Mouse (Mus musculus) cerebellum, postnatal 10 days (tissue): ENCODE measurements around the gene Zfp109.
"Not testable (repeated sequence)": the region's sequence is repeated elsewhere in the genome, so short reads cannot be mapped to it uniquely, and the experiment has no call there.

ENCODE experiments used
- DNase-seq, 2 experiments: peaks; one replicate each; pipeline ENCODE4 v3.0.0; 2021; ENCODE audit warnings: mixed read lengths in 2 of 2

The Zfp109 gene

DNA sequence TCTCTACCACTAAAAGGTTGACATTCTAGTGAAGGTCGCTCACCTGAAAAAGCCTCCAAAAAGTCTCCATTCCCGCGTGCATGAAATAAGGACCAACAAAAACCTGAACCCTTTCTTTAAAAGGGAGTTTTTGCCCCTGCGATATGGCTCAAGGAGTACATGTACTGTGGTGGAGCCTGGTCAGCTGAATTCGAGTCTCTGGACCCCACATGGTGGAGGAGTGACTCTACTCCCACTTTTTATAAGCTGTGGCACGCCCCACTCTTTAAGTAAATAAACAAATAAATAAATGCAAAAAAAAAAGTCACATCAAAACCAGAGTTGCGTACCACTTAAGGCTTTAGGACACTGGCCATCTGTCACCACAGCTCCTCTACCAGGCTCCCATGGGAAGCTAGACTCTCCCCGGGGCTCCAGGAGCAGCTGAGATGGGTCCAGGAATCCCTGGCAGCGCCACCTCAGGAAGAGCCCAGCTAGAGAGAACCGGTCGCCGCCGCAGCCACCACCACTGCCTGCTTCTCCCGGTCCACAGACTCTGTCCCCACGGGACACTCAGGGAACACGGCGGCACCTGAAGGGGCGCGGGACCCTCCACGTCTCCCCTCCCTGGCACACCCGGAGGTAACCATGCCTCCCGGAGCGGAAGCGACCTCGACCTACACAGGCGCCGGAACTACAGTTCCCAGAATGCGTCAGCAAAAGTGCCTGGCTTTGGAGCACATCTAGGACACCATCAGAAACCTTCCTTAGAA, at the start of gene Zfp109:
Gene Zfp109, minus strand, starts transcription at position 521 of the 752 bp plus-strand sequence.
- peak; percentile 68 to 76 for DNase-seq

DNA sequence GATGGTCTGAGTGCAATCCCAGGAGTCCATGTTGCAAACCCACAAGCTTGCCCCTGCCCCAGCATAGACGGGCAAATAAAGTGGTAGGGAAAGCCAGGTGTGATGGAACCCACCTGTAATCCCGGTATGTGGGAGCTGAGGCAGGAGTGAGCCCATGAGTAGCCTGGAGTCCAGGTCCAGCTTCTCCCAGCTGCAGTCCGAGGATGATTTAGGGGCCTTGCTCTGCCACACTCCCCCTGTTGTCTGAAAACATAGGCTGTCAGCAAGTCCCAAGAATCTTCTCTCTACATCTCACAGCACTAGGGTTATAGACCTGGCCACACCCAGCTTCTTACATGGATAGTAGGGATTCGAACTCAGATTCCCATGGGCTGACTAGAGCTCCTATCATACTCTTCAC, 49.6 kb upstream of the Zfp109 start:
- DNase-seq: no peak

DNA sequence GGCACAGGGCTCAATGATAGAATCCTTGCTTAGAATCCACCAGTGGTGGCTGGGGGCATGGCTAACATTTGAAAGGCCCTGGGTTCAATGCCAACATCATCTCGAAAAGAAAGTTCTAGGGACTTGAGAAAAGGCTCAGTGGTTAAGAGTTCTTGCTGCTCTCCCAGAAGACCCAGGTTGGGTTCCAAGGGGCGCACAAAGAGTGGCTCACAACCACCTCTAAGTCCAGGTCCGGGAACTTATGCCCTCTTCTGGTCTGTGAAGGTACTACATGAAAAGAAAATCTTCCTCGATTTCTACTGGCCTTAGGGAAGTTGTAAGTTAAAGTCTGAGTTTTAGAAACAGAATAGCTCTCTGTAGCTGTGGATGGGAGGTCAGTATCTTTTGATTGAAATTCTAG, 48.7 kb upstream of the Zfp109 start:
- no peak for DNase-seq

GRCm38 (mm10) chr7:24280858-24281145, 43.4 kb upstream of the Zfp109 start:
- no peak for DNase-seq

DNA sequence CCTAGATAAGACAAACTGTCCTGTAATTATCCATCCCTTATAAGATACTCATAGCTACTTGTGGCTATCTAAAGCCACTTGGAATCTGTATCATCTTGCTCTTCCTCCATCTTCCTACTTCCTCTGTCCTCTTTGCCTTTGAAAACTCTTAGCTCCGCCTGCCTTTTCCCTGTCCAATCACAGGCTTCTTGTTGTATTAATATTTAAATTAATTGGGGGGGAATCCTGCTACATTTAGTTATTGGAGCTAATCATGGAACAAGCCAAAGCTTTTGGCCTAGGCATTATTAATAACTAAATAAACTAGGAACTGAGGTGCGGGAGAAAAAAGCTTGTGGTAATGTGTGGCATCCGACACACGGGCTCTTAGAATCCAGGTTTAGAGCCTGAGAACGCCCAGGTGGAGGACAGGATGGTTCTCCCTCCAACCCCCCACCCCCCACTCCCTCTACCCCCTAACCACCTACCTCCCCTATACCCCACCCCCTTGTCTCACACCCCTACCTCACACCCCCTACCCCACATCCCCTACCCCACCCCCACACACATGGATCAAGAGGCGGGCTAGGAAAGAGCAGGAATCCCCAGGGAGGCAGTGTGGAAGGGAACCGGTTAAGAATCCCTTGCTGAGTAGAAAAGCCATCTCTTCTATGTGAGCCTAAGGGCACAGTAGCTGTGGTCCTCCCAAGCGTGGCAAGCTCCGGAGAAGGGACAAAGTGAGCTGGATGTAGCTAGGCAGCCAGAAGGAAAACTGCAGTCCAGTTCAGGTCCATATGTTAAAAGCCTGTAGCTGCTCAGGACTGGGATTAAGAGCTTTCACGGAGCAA, 42.9 kb upstream of the Zfp109 start:
- DNase-seq: no peak

GRCm38 (mm10) chr7:24278771-24279170, 41.4 kb upstream of the Zfp109 start:
- DNase-seq: not testable (repeated sequence)

DNA sequence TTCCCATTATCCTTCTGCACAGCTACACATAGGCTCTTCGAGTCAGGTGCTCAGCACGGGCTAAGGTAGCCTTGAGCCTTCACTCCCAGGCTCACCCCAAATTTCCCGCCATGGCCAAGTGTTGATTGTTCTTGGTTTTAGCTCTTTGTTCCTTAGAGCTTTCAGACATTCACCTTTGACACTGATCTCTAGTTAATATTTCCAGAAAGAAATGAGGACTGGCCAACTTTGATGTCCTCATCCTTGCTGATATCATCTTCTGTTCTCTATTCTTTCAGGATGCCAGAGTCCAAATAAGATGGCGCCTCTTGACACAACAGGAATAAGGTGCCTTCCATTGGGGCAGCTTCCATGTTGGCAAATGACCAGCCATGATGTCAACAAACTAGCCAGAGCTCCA, 37.1 kb upstream of the Zfp109 start:
- DNase-seq: no peak

GRCm38 (mm10) chr7:24271191-24271590, 33.8 kb upstream of the Zfp109 start:
- DNase-seq: no peak

DNA sequence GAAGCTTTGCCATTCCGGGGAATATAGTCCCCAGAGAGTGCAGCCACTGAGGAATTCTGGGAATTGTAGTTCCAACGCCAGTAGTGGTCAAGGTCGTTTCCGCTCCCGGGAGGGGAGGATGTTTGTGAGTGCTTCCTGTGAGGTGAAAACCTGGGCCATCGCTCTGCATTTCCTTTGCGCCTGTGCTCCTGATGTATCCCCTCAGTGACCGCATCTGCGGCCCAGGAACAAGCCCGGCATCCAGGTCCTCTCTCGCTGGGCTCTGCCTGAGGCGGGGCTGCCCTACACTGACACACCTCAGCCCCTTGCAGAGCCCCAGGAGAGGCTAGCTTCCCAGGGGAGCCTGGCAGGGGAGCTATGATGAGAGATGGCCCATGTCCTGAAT, 32.9 kb upstream of the Zfp109 start, which contains the start of gene Zfp93:
Gene Zfp93, plus strand, starts transcription at position 133 of the 385 bp plus-strand sequence.
- DNase-seq: peak; percentile 89 to 90

DNA sequence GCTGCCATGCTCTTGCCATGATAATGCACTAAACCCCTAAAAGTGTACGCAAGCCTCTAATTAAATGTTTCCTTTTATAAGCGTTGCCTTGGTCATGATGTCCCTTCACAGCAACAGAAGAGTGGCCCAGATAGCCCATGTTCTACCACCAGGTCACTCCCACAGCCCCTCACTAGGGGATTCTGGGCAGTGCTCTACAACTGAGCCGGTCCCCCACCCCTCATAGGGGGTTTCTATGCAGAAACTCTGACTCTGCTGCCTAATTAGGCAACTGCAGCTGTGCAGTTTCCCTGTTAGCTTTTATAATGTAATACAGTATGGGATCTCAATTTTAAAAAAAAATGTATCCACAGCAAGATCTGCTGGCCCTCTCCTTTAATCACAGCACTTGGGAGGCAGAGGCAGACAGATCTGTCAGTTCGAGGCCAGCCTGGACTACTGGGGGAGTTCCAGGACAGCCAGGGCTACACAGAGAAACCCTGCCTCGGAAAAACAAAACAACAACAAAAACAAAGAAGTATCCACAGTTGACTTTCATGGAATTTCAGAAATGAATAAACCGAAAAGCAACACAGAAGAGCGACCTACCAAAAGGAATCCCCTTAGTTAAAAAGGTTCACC, 32.4 kb upstream of the Zfp109 start:
- DNase-seq: peak in 1 of 2 experiments; percentile 18

- DNase-seq: peak in 1 of 2 experiments; percentile 15
Measured at GRCm38 (mm10) chr7:24269256-24269655, 31.9 kb upstream of the Zfp109 start.

GRCm38 (mm10) chr7:24268176-24269155, 31.1 kb upstream of the Zfp109 start:
- no peak for DNase-seq

- no peak for DNase-seq
Measured at GRCm38 (mm10) chr7:24260000-24260312, 22.6 kb upstream of the Zfp109 start.

GRCm38 (mm10) chr7:24259306-24259999, 22.1 kb upstream of the Zfp109 start:
- no peak for DNase-seq

DNA sequence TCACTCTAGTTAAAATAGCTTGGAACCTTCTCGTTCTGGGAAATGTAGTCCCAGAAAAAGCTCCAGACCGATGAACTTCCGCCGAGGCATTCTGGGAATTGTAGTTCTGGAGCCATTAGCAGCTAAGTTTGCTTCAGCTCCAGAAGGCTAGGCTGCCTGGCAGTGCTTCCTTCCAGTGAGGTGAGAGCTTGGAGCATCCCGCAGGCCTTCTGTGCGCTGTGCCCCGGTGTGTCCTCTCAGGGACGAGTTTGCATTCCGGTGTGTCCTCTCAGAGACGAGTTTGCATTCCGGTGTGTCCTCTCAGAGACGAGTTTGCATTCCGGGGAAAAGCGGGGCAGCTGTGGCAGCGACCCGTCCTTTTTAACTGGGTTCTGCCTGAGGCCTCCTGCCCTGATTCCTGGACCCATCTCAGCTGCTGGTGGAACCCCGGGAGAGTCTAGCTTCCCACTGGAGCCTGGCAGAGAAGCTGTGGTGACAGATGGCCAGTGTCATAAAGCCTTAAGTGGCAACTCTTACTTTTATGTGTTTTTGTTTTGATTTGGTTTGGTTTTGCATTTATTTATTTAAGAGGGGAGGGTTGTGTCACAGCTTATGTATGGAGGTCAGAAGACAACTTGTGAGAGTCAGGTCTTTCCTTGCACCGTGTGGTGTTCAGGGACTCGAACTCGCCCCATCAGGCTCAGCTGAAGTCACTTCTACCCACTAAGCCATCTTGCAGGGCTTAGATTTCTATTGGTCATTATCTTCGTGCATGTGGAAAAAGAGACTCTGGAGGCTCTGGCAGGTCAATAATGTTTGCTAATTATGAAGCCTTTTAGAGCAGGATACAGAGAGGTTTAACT, 17.5 kb upstream of the Zfp109 start, which contains the start of gene Zfp108:
Gene Zfp108, plus strand, starts transcription at position 162 of the 842 bp plus-strand sequence.
- DNase-seq: peak; percentile 88 to 90

DNA sequence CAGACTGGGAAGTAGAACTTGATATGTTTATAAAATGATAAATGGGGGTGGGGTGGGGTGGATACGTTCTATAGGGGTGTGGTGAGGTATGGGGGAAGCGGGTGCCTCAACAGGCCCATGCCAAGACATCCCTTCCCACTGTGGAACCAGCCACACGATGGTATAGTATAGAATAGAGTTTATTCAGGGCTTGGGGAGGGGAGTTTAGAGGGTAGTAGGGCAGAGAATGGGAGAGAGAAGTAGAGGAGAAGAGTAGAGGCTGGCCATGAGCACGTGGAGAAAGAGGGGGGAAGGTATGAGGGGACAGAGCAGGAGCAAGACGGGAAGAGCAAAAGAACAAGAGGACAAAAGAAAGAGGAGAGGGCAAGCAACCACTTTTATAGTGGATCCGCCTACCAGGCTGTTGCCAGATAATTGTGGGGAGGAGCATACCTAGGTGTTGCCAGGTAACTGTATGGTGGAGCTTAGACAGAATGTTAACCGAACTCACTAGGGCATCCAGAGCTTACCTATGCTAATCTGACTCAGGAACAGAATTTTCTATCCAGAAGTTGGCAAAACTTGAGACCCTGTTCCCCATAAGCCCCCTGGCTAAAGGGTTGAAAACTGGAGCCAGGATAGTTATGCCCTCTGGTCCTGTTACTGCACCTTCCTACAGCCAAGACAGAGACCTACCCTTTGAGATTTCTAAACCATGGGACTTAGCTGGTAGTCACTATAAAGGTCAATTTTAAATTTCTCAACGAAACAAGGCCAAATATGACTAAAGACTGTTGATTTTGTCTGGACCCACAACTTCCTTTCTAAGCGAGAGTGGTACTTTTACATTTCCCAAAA, 16.6 kb upstream of the Zfp109 start:
- DNase-seq: peak; percentile 12 to 20

- no peak for DNase-seq
Measured at GRCm38 (mm10) chr7:24211343-24211742, 26.0 kb downstream of the Zfp109 start, which contains the start of gene Zfp111. Gene Zfp111, minus strand, starts transcription at chr7:24211443.

GRCm38 (mm10) chr7:24210296-24210695, 27.1 kb downstream of the Zfp109 start:
- no peak for DNase-seq

GRCm38 (mm10) chr7:24208282-24208886, 29.0 kb downstream of the Zfp109 start:
- DNase-seq: peak in 1 of 2 experiments; percentile 16
